Mouse (Mus musculus) midbrain, embryonic 11.5 days (tissue): ENCODE data around the gene Tma7. TPM values are rescaled to one million over a fixed set of nuclear protein-coding genes. Genes with fewer than 3 reads are reported as not detected.

ENCODE experiments used
- ATAC-seq: fragments of 200-750 bp; cut with Nextera tagmentation; 2 replicates; pipeline ENCODE4 v1.8.0; 2017; ENCODE audit warnings: moderate TSS enrichment, moderate library complexity; ENCODE audit not compliant: low FRiP score
- DNase-seq: peaks from one replicate; pipeline ENCODE4 v3.0.0; 2015; ENCODE audit warnings: low spot score; ENCODE audit errors: missing footprints
- H3K27ac ChIP-seq: fragments of 300-500 bp; sonication (generic); 2 replicates; pipeline ENCODE4 v1.5.1; 2014; ENCODE audit warnings: low read depth, low read length
- H3K27me3 ChIP-seq: fragments of 300-500 bp; sonication (generic); 2 replicates; pipeline ENCODE4 v1.6.1; 2014; ENCODE audit warnings: mild to moderate bottlenecking, low read length, moderate library complexity, mixed read lengths; ENCODE audit not compliant: control insufficient read depth, insufficient read depth
- H3K36me3 ChIP-seq: fragments of 300-500 bp; sonication (generic); 2 replicates; pipeline ENCODE4 v1.6.1; 2014; ENCODE audit warnings: mild to moderate bottlenecking, low read length, moderate library complexity, mixed read lengths; ENCODE audit not compliant: control insufficient read depth, insufficient read depth
- H3K4me1 ChIP-seq: fragments of 300-500 bp; sonication (generic); 2 replicates; pipeline ENCODE4 v1.6.1; 2014; ENCODE audit warnings: low read length; ENCODE audit not compliant: control insufficient read depth, insufficient read depth
- H3K4me2 ChIP-seq: fragments of 300-500 bp; sonication (generic); 2 replicates; pipeline ENCODE4 v1.6.1; 2014; ENCODE audit warnings: mild to moderate bottlenecking, moderate library complexity
- H3K4me3 ChIP-seq: fragments of 300-500 bp; sonication (generic); 2 replicates; pipeline ENCODE4 v1.5.1; 2014; ENCODE audit warnings: low read depth, low read length
- H3K9ac ChIP-seq: fragments of 300-500 bp; sonication (generic); 2 replicates; pipeline ENCODE4 v1.6.1; 2014; ENCODE audit warnings: low read length
- H3K9me3 ChIP-seq: fragments of 300-500 bp; sonication (generic); 2 replicates; pipeline ENCODE4 v1.6.1; 2016; ENCODE audit warnings: low read length; ENCODE audit not compliant: control insufficient read depth
- WGBS: fragments of 180-500 bp; shearing (Covaris S2); extraction: QIAGEN DNeasy Blood & Tissue Kit; methylation state at CpG from one replicate; pipeline ENCODE4 v1.1.7; 2014; 5-methylcytosine and 5-hydroxymethylcytosine counted together
- polyA plus RNA-seq: library from polyadenylated mRNA; unstranded; fragments of >200 nt; fragmentation: Nextera tagmentation; extraction: Ambion mirVana; gene quantifications from 2 replicates; pipeline ENCODE4 v1.2.1, GENCODE M21; 2014

The Tma7 gene
- polyA plus RNA-seq, 1 experiment from 2014 or later: 852 TPM

- no peak overlapping the region for H3K9ac ChIP-seq
- no peak overlapping the region for H3K4me2 ChIP-seq
- no peak for ATAC-seq
- H3K9me3 ChIP-seq: no peaks in the 10 kb centered on the region
- H3K4me1 ChIP-seq: no peaks in the 10 kb centered on the region
- peak; percentile 80 for DNase-seq
- H3K4me3 ChIP-seq: no peak overlapping the region
- 90% methylated on average over 6 of the region's 6 CpGs for WGBS
- H3K27ac ChIP-seq: no peak overlapping the region
- H3K36me3 ChIP-seq: peaks cover 30% of the 10 kb centered on the region
- no peaks in the 10 kb centered on the region for H3K27me3 ChIP-seq
Measured at GRCm38 (mm10) chr9:109120956-109121355, 38.6 kb upstream of the Tma7 start.

- H3K27ac ChIP-seq: no peak overlapping the region
- WGBS: 91% methylated on average over 9 of the region's 9 CpGs
- ATAC-seq (no peak), DNase-seq (peak; percentile 31)
- H3K4me2 ChIP-seq: no peak overlapping the region
- H3K4me3 ChIP-seq: no peak overlapping the region
- no peak overlapping the region for H3K9ac ChIP-seq
- H3K36me3 ChIP-seq: peaks cover 38% of the 10 kb centered on the region
- no peaks in the 10 kb centered on the region for H3K9me3 ChIP-seq
- H3K4me1 ChIP-seq: no peaks in the 10 kb centered on the region
- H3K27me3 ChIP-seq: no peaks in the 10 kb centered on the region
Measured at GRCm38 (mm10) chr9:109119571-109119970, 37.2 kb upstream of the Tma7 start.

GRCm38 (mm10) chr9:109118106-109118505 is 35.7 kb upstream of the Tma7 start:
- DNase-seq: peak; percentile 72
- 87% methylated on average over 4 of the region's 4 CpGs for WGBS
- no peak for ATAC-seq

GRCm38 (mm10) chr9:109116205-109116604 is 33.8 kb upstream of the Tma7 start:
- no peak for DNase-seq
- Histone ChIP-seq H3K4me3 (no peak overlapping the region), H3K4me1 (no peaks in the 10 kb centered on the region), H3K27me3 (no peaks in the 10 kb centered on the region), H3K4me2 (no peak overlapping the region), H3K36me3 (peaks cover 65% of the 10 kb centered on the region), H3K9me3 (no peaks in the 10 kb centered on the region), H3K27ac (no peak overlapping the region), H3K9ac (no peak overlapping the region)
- ATAC-seq: no peak
- 92% methylated on average over 10 of the region's 10 CpGs for WGBS

More at GRCm38 (mm10) chr9:109118106-109118505, 35.7 kb upstream of the Tma7 start:
- Histone ChIP-seq H3K4me3 (no peak overlapping the region), H3K27ac (no peak overlapping the region), H3K36me3 (peaks cover 49% of the 10 kb centered on the region), H3K4me2 (no peak overlapping the region), H3K27me3 (no peaks in the 10 kb centered on the region), H3K9ac (no peak overlapping the region), H3K9me3 (no peaks in the 10 kb centered on the region), H3K4me1 (no peaks in the 10 kb centered on the region)

GRCm38 (mm10) chr9:109114871-109115270 is 32.5 kb upstream of the Tma7 start:
- no peak for ATAC-seq
- WGBS: 92% methylated on average over 7 of the region's 7 CpGs
- no peak overlapping the region for H3K4me2 ChIP-seq

GRCm38 (mm10) chr9:109114276-109114675 is 31.9 kb upstream of the Tma7 start:
- WGBS: 96% methylated on average over 11 of the region's 11 CpGs
- no peaks in the 10 kb centered on the region for H3K4me1 ChIP-seq
- H3K4me2 ChIP-seq: no peak overlapping the region
- peaks cover 74% of the 10 kb centered on the region for H3K36me3 ChIP-seq
- H3K9me3 ChIP-seq: no peaks in the 10 kb centered on the region
- DNase-seq (no peak), ATAC-seq (no peak)
- no peak overlapping the region for H3K9ac ChIP-seq
- no peak overlapping the region for H3K4me3 ChIP-seq
- no peaks in the 10 kb centered on the region for H3K27me3 ChIP-seq
- no peak overlapping the region for H3K27ac ChIP-seq

More at GRCm38 (mm10) chr9:109114871-109115270, 32.5 kb upstream of the Tma7 start:
- no peaks in the 10 kb centered on the region for H3K27me3 ChIP-seq
- DNase-seq: peak; percentile 12
- H3K36me3 ChIP-seq: peaks cover 73% of the 10 kb centered on the region
- no peaks in the 10 kb centered on the region for H3K9me3 ChIP-seq
- H3K4me1 ChIP-seq: no peaks in the 10 kb centered on the region
- H3K4me3 ChIP-seq: no peak overlapping the region
- no peak overlapping the region for H3K27ac ChIP-seq
- H3K9ac ChIP-seq: no peak overlapping the region

- DNase-seq (no peak), ATAC-seq (no peak)
- Histone ChIP-seq H3K36me3 (peaks cover 73% of the 10 kb centered on the region), H3K4me1 (no peaks in the 10 kb centered on the region), H3K9ac (no peak overlapping the region), H3K9me3 (no peaks in the 10 kb centered on the region), H3K4me3 (no peak overlapping the region), H3K4me2 (no peak overlapping the region), H3K27me3 (no peaks in the 10 kb centered on the region), H3K27ac (no peak overlapping the region)
- 90% methylated on average over 8 of the region's 8 CpGs for WGBS
Measured at GRCm38 (mm10) chr9:109113331-109113730, 30.9 kb upstream of the Tma7 start.

- no peak overlapping the region for H3K4me3 ChIP-seq
- peaks cover 67% of the 10 kb centered on the region for H3K36me3 ChIP-seq
- H3K9ac ChIP-seq: no peak overlapping the region
- no peak for DNase-seq
- H3K4me2 ChIP-seq: no peak overlapping the region
- no peaks in the 10 kb centered on the region for H3K4me1 ChIP-seq
- 94% methylated on average over 9 of the region's 9 CpGs for WGBS
- H3K27me3 ChIP-seq: no peaks in the 10 kb centered on the region
- no peak for ATAC-seq
- no peak overlapping the region for H3K27ac ChIP-seq
- H3K9me3 ChIP-seq: no peaks in the 10 kb centered on the region
Measured at GRCm38 (mm10) chr9:109111591-109111990, 29.2 kb upstream of the Tma7 start.

GRCm38 (mm10) chr9:109111101-109111500 is 28.7 kb upstream of the Tma7 start:
- Histone ChIP-seq H3K9ac (no peak overlapping the region), H3K36me3 (peaks cover 66% of the 10 kb centered on the region), H3K27ac (no peak overlapping the region), H3K9me3 (no peaks in the 10 kb centered on the region), H3K4me2 (no peak overlapping the region), H3K4me1 (no peaks in the 10 kb centered on the region), H3K27me3 (no peaks in the 10 kb centered on the region), H3K4me3 (no peak overlapping the region)
- WGBS: 89% methylated on average over 4 of the region's 4 CpGs
- ATAC-seq (no peak), DNase-seq (no peak)

- DNase-seq (no peak), ATAC-seq (no peak)
- H3K36me3 ChIP-seq: peaks cover 69% of the 10 kb centered on the region
Measured at GRCm38 (mm10) chr9:109110240-109110639, 27.9 kb upstream of the Tma7 start.

More at GRCm38 (mm10) chr9:109110240-109110639, 27.9 kb upstream of the Tma7 start:
- H3K27ac ChIP-seq: no peak overlapping the region
- no peaks in the 10 kb centered on the region for H3K4me1 ChIP-seq
- no peak overlapping the region for H3K4me2 ChIP-seq
- H3K27me3 ChIP-seq: no peaks in the 10 kb centered on the region
- 91% methylated on average over 11 of the region's 11 CpGs for WGBS
- H3K4me3 ChIP-seq: no peak overlapping the region
- no peaks in the 10 kb centered on the region for H3K9me3 ChIP-seq
- no peak overlapping the region for H3K9ac ChIP-seq
